Comparison of ENCODE assay signal across 9 mouse cellular contexts in the genomic region with DNA sequence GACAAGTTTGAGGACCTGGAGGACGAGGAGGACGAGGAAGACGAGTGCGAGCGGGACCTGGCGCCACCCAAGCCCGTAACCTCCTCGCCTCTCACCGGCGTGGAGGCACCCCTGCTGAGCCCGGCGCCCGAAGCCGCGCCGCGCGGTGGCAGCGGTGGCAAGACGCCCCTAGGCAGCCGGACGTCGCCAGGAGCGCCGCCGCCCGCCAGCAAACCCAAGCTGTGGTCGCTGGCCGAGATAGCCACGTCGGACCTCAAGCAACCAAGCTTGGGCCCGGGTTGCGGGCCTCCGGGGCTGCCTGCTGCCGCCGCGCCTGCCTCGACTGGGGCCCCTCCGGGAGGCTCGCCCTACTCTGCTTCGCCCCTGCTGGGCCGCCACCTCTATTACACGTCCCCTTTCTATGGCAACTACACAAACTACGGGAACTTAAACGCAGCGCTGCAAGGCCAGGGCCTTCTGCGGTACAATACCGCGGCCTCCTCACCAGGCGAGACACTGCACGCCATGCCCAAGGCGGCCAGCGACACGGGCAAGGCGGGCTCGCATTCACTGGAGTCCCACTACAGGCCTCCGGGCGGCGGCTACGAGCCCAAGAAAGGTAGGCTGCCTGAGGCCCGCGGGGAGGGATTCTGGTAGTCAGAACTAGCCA. TPM values are rescaled to one million over a fixed set of nuclear protein-coding genes. Genes with fewer than 3 reads are reported as not detected.
DNase-seq lines count a peak whose midpoint lies in the region; ATAC-seq and TF ChIP-seq lines count a peak whose summit lies in the region.
"Had no signal": no experiment of that assay in that cellular context is flagged by ENCODE, and none has a peak within 500 bp of the region (broad histone marks: within the 10 kb centered on the region; RNA-seq: fewer than 3 reads in every experiment).

No protein-coding gene starts in this region.

- no peaks in the 10 kb centered on the region for H3K9me3 ChIP-seq in kidney, embryonic 14.5 days (ENCODE audit: control insufficient read depth, low read length)
- H3K9me3 ChIP-seq in embryonic facial prominence, embryonic 10.5 days: no peaks in the 10 kb centered on the region
- H3K9me3 ChIP-seq in hindbrain, embryonic 15.5 days: no peaks in the 10 kb centered on the region

- peaks cover 9% of the 10 kb centered on the region for H3K79me2 ChIP-seq in myocyte (ENCODE audit: control insufficient read depth, insufficient read depth)

- no peak for ATAC-seq in kidney, embryonic 14.5 days (ENCODE audit: low FRiP score, low TSS enrichment)
- ATAC-seq in hindbrain, embryonic 15.5 days (ENCODE audit: low FRiP score, low read depth): no peak
- no peak for ATAC-seq in erythroblast, adult 5-6 weeks (replicated peaks; ENCODE audit: low FRiP score, poor library complexity, severe bottlenecking)

- no peak for DNase-seq in kidney, adult 8-10 months
- DNase-seq in embryonic facial prominence, embryonic 10.5 days (ENCODE audit: low spot score): peak; percentile 71
- no peak for DNase-seq in layer of hippocampus, adult 2 months (ENCODE audit: low spot score in 2 of 2)
- no peak for DNase-seq in Muller cell, postnatal 12 days (ENCODE audit: inconsistent ontology term)

- H3K4me2 ChIP-seq in kidney, embryonic 14.5 days (replicated peaks; ENCODE audit: low read depth, low read length): peak overlapping the region; percentile 21
- H3K4me2 ChIP-seq in hindbrain, embryonic 15.5 days: peak overlapping the region; percentile 77
- peak overlapping the region; percentile 58 for H3K4me2 ChIP-seq in myocyte (ENCODE audit: low read depth)

- TF ChIP-seq CTCF in layer of hippocampus, adult 2 months (conservative IDR thresholded peaks at IDR 0.05): no peak

- peaks cover 96% of the 10 kb centered on the region for H3K27me3 ChIP-seq in kidney, embryonic 14.5 days (ENCODE audit: control insufficient read depth, insufficient read depth, low read length)
- peaks cover 100% of the 10 kb centered on the region for H3K27me3 ChIP-seq in embryonic facial prominence, embryonic 10.5 days (replicated peaks; ENCODE audit: low read depth, poor library complexity, severe bottlenecking)
- peaks cover 38% of the 10 kb centered on the region for H3K27me3 ChIP-seq in hindbrain, embryonic 15.5 days
- H3K27me3 ChIP-seq in myocyte (ENCODE audit: control insufficient read depth, insufficient read depth, insufficient read length): no peaks in the 10 kb centered on the region

- under 1% methylated on average over 62 of the region's 62 CpGs for WGBS in kidney, embryonic 14.5 days
- WGBS in embryonic facial prominence, embryonic 10.5 days: under 1% methylated on average over 62 of the region's 62 CpGs
- WGBS in hindbrain, embryonic 15.5 days: 1% methylated on average over 62 of the region's 62 CpGs

- H3K9ac ChIP-seq in kidney, embryonic 14.5 days (ENCODE audit: low read depth, low read length): 0 out of 2 replicates have a peak overlapping the region, but pooled peaks have one; percentile 12
- peak overlapping the region; percentile 52 for H3K9ac ChIP-seq in hindbrain, embryonic 15.5 days

- TF ChIP-seq POLR2A in myocyte (IDR thresholded peaks at IDR 0.05; ENCODE audit: insufficient read length, low read depth): no peak

- H3K36me3 ChIP-seq in kidney, embryonic 14.5 days (ENCODE audit: control insufficient read depth, insufficient read depth, low read length): no peaks in the 10 kb centered on the region
- H3K36me3 ChIP-seq in embryonic facial prominence, embryonic 10.5 days (replicated peaks): no peaks in the 10 kb centered on the region
- H3K36me3 ChIP-seq in hindbrain, embryonic 15.5 days: no peaks in the 10 kb centered on the region
- H3K36me3 ChIP-seq in myocyte (ENCODE audit: control insufficient read depth, insufficient read depth): peaks cover 14% of the 10 kb centered on the region

- H3K27ac ChIP-seq in kidney, embryonic 14.5 days (ENCODE audit: low read depth, low read length): no peak overlapping the region
- H3K27ac ChIP-seq in embryonic facial prominence, embryonic 10.5 days (replicated peaks): peak overlapping the region; percentile 69
- peak overlapping the region; percentile 89 for H3K27ac ChIP-seq in hindbrain, embryonic 15.5 days (replicated peaks)
- no peak overlapping the region for H3K27ac ChIP-seq in layer of hippocampus, adult 2 months

- no peak overlapping the region for H3ac ChIP-seq in myocyte (ENCODE audit: control insufficient read depth, insufficient read length)

- peak overlapping the region; percentile 22 for H3K4me3 ChIP-seq in kidney, embryonic 14.5 days (ENCODE audit: low read length)
- peak overlapping the region; percentile 73 for H3K4me3 ChIP-seq in embryonic facial prominence, embryonic 10.5 days
- peak overlapping the region; percentile 69 for H3K4me3 ChIP-seq in hindbrain, embryonic 15.5 days
- no peak overlapping the region for H3K4me3 ChIP-seq in myocyte
- no peak overlapping the region for H3K4me3 ChIP-seq in layer of hippocampus, adult 2 months

- H3K4me1 ChIP-seq in kidney, embryonic 14.5 days (ENCODE audit: control insufficient read depth, insufficient read depth, low read length): 0 out of 2 replicates have a peak, but pooled peaks cover 9% of the 10 kb centered on the region
- peaks cover 48% of the 10 kb centered on the region for H3K4me1 ChIP-seq in embryonic facial prominence, embryonic 10.5 days
- peaks cover 34% of the 10 kb centered on the region for H3K4me1 ChIP-seq in hindbrain, embryonic 15.5 days (replicated peaks)

TF ChIP-seq in myocyte, 11 proteins besides CTCF, POLR2A, EP300 and RAD21:
- TF ChIP-seq MYOG (IDR thresholded peaks at IDR 0.05; ENCODE audit: control insufficient read depth in 1 of 3, insufficient read depth in 1 of 3, insufficient read length in 2 of 3, low read depth in 2 of 3): no peak
- TF ChIP-seq TCF12 (IDR thresholded peaks at IDR 0.05; ENCODE audit: insufficient read depth, poor library complexity, severe bottlenecking): no peak
- TF ChIP-seq TCF3 (IDR thresholded peaks at IDR 0.05; ENCODE audit: insufficient read length, low read depth): no peak
- TF ChIP-seq MYOD1 (IDR thresholded peaks at IDR 0.05; ENCODE audit: control insufficient read depth in 1 of 3, insufficient read length in 2 of 3, low read depth in 2 of 3): no peak
- TF ChIP-seq REST (IDR thresholded peaks at IDR 0.05; ENCODE audit: insufficient read depth, insufficient read length): no peak
- TF ChIP-seq SRF (IDR thresholded peaks at IDR 0.05; ENCODE audit: control insufficient read depth, insufficient read length, low read depth): no peak
- TF ChIP-seq POLR2AphosphoS2 (IDR thresholded peaks at IDR 0.05; ENCODE audit: insufficient read length, low read depth): no peak
- TF ChIP-seq CEBPB (IDR thresholded peaks at IDR 0.05; ENCODE audit: insufficient read depth, poor library complexity, severe bottlenecking): no peak
- TF ChIP-seq MAX (IDR thresholded peaks at IDR 0.05; ENCODE audit: low read depth): no peak
- TF ChIP-seq E2F4 (IDR thresholded peaks at IDR 0.05; ENCODE audit: insufficient read depth): no peak

RNA-seq across cellular contexts. Expression of gene Irx2, which starts 2.9 kb away (rescaled TPM):
- 3.9 and 5.4 TPM in 2 replicates for polyA plus RNA-seq in kidney, embryonic 14.5 days (2014; fragmentation: Nextera tagmentation; extraction: Ambion mirVana)
- 4.8 and 8.2 TPM in 2 replicates for polyA plus RNA-seq in embryonic facial prominence, embryonic 10.5 days (2016; fragmentation: Nextera tagmentation; extraction: Ambion mirVana)
- polyA plus RNA-seq in hindbrain, embryonic 15.5 days (2015; fragmentation: Nextera tagmentation; extraction: Ambion mirVana): 34.6 and 37.3 TPM in 2 replicates
- 4.4 TPM for polyA plus RNA-seq in myocyte (2012; fragmentation: generic; extraction: Trizol)
- under 1 TPM in 1 of 2 experiments, not detected in 1; 0.54 TPM for total RNA-seq in layer of hippocampus, adult 2 months (2021)
- not detected in 2 replicates for total RNA-seq in erythroblast, adult 5-6 weeks (2015; ENCODE audit: low replicate concordance)
- total RNA-seq in erythroblast, adult 5-6 weeks (2017; ENCODE audit: low replicate concordance): not detected in 2 replicates
- total RNA-seq: liver, adult 2 months had no signal
- polyA plus RNA-seq: liver, adult 2 months had no signal

Comparison
In these comparisons a context has a peak if more than half of its experiments do, and no peak if none do; other contexts are left out.
1. H3K27ac ChIP-seq: peak in embryonic facial prominence, embryonic 10.5 days (single experiment) and hindbrain, embryonic 15.5 days (single experiment); none in kidney, embryonic 14.5 days (single experiment) and layer of hippocampus, adult 2 months (single experiment).
2. H3K4me2 ChIP-seq: peak in every context shown above with its lines; median percentile 77 in hindbrain, embryonic 15.5 days; 58 in myocyte; 21 in kidney, embryonic 14.5 days.
3. H3K4me3 ChIP-seq: peak in kidney, embryonic 14.5 days (single experiment), embryonic facial prominence, embryonic 10.5 days (single experiment) and hindbrain, embryonic 15.5 days (single experiment); none in myocyte (single experiment) and layer of hippocampus, adult 2 months (single experiment).